In the genomic region with DNA sequence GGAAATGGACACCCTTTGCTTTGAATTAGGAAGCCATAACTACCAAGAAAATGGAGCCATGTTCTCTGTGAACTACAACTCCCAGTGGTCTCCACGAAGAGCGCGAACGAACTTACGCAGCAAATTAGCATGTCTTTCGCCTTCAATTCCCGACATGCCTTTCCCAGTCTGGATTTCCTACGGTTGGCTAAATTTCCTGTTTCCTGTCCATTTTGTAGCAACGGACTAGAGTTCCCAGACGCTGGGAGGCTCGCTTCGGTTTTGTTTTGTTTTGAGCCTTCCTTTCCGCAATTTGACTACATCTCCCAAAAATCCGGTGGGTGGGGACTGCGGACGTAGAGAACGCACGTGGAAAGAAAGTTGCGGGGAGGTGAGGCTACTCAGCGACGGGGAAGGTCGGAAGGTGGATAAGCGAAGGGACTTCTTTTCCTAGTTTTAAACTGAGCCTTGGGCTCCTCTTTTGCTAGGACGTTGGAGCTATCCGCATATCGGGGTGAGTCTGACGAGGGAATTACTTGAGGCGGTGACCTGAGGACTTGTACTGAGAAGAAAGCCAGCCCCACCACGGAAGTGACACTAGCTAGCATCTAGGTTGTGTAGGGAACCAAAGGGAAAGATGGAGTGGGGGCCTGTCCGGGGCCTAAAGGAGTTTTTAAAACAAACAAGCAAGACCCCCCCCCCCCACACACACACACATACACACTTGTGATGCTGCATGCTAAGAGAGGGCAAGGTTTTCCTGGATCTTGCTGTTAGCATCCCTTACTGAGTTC, we compare ENCODE assay signal across 8 mouse cellular contexts. TPM values are rescaled to one million over a fixed set of nuclear protein-coding genes. Genes with fewer than 3 reads are reported as not detected.
A peak's percentile ranks its signal among the peaks of the same experiment; 100 is the strongest.
DNase-seq lines count a peak whose midpoint lies in the region; TF ChIP-seq lines count a peak whose summit lies in the region.

A gene (plus strand): TSS at position 171 of the 773 bp plus-strand sequence.

- peak; percentile 68 for TF ChIP-seq POLR2A in cortical plate, adult 2 months (IDR thresholded peaks at IDR 0.05; ENCODE audit: extremely low read depth, insufficient read depth, low read length)

- TF ChIP-seq CTCF in cortical plate, adult 2 months (IDR thresholded peaks at IDR 0.05; ENCODE audit: extremely low read depth, insufficient read depth, low read length), result no peak

- peak within 1 kb of the TSS; percentile 49 for H3K4me3 ChIP-seq in cortical plate, adult 2 months (ENCODE audit: insufficient read depth, low read length)
- H3K4me3 ChIP-seq in megakaryocyte, embryonic 14.5 days (replicated peaks), result peak within 1 kb of the TSS; percentile 94

- H3K36me3 ChIP-seq in megakaryocyte, embryonic 14.5 days (replicated peaks; ENCODE audit: low read length), result peaks cover 69% of the 10 kb centered on the region

- H3K4me1 ChIP-seq in cortical plate, adult 2 months (ENCODE audit: control insufficient read depth, insufficient read depth, low read length), result no peaks in the 10 kb centered on the region
- H3K4me1 ChIP-seq in megakaryocyte, embryonic 14.5 days, result peaks cover 45% of the 10 kb centered on the region

- no peaks in the 10 kb centered on the region for H3K27me3 ChIP-seq in megakaryocyte, embryonic 14.5 days (replicated peaks)

- no peak within 1 kb of the TSS for H3K27ac ChIP-seq in cortical plate, adult 2 months (ENCODE audit: insufficient read depth, low read length)

- peak; percentile 95 for DNase-seq in ZHBTc4 (ENCODE audit: low read depth, low spot score)
- peak; percentile 57 to 62 for DNase-seq in gastrocnemius, adult 8-10 months (ENCODE audit: low spot score in 2 of 2)
- peak; percentile 91 for DNase-seq in hindlimb bud, embryonic 11.5 days (ENCODE audit: extremely low spot score, low read depth, low spot score)
- DNase-seq in left cerebral cortex, adult 8-10 months (ENCODE audit: low spot score in 2 of 2), result peak; percentile 67 to 90
- peak; percentile 92 to 95 for DNase-seq in right cerebral cortex, postnatal 10 days (ENCODE audit: low spot score in 2 of 2)
- peak; percentile 71 to 72 for DNase-seq in urinary bladder, postnatal 4 days (ENCODE audit: low spot score in 2 of 2)

- no peaks in the 10 kb centered on the region for H3K9me3 ChIP-seq in megakaryocyte, embryonic 14.5 days

RNA-seq across cellular contexts. Expression of the gene that starts here (rescaled TPM):
- polyA plus RNA-seq in cortical plate, adult 2 months (2012; rRNA removed), result 69.2 and 72.4 TPM in 2 replicates
- total RNA-seq in gastrocnemius, adult 8-10 months (2022), result 10 to 100 TPM; 40.9 to 48.1 (median 45.8) TPM
- total RNA-seq in left cerebral cortex, adult 8-10 months (2022), result 10 to 100 TPM; 49.9 to 59.6 (median 50.5) TPM
- 3.1 and 14.1 TPM in 2 replicates for polyA plus RNA-seq in megakaryocyte, embryonic 14.5 days (2012; ENCODE audit: insufficient read depth, low replicate concordance)
